Mouse (Mus musculus) layer of hippocampus, postnatal 36 days (tissue): ENCODE data around the gene Pgm5. TPM values are rescaled to one million over a fixed set of nuclear protein-coding genes. Genes with fewer than 3 reads are reported as not detected.

Experiments
- DNase-seq, 2 experiments: peaks; one replicate each; pipeline ENCODE4 v3.0.0; 2022
- total RNA-seq, 2 experiments: library from RNA; stranded (reverse); gene quantifications; 2 replicates each; pipeline ENCODE4 v1.2.3; 2021

Pgm5 gene
- total RNA-seq, 2 experiments from 2014 or later, result 3.7 to 5.2 TPM

DNA sequence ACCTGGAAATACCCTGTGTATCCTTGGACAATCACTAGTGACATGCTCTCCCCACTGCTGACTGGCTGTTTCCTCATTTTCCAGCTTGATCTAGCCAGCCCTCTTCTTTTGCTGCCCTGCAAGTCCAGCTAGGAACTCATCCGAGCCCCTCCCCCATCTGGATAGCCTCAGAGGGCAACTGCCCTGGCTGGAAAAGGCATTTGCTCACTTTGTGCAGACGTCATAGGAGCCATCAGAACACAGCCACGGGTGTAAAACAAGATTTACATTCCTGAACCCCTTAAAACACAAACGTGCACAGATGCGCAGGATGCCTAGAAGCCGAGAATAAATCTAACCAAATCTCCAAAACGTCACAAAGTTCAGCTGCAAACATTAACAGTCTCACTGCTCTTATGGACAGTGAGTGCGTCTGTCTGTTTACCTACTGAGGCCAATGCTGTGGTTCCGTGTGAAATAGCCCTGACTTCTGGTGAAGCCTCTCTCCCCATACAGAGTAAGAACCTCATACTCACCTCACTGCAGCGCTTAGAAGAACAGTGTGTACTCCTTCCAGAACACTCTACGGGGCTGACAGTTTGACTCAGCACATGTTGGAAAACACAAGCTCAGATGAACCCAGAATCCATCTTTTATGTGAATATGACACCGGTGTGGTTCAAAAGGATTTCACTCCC, 99.0 kb downstream of the Pgm5 start:
- DNase-seq, result no peak

DNA sequence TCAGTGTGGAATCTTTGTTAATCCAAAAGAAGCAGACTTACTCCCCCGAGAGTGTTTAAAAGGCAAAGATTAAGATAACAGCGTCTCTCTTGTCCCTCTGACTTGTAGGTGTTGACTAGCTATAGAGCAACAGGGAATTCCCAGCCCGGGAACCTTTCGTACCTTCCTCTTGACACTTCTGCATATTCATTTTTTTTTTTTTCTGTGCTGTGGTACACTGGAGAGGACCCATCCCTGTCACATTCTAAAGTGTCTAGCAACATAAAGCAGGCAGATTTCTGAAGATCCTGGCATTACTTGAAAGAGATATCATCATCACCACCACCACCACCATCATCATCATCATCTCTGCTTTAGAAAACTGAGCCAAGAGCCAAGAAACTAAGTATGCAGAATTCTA, 105.0 kb downstream of the Pgm5 start:
- DNase-seq, result no peak

DNA sequence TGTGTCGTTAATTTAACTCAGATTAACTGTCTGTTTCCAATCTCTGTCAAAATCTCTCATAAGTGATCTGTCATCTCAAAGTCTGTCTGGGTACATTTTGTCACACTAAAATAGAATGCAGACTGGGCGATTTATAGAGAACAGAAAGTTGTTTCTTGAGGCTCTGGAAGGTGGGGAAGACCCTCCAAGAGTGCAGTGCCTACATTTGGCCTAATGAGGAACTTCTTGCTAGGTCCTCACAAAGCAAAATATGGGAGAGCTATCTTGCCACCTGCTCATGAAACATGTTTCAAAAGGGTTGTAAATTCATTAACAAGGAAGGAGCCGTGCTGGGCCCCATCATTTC, 107.2 kb downstream of the Pgm5 start:
- DNase-seq, result no peak

DNA sequence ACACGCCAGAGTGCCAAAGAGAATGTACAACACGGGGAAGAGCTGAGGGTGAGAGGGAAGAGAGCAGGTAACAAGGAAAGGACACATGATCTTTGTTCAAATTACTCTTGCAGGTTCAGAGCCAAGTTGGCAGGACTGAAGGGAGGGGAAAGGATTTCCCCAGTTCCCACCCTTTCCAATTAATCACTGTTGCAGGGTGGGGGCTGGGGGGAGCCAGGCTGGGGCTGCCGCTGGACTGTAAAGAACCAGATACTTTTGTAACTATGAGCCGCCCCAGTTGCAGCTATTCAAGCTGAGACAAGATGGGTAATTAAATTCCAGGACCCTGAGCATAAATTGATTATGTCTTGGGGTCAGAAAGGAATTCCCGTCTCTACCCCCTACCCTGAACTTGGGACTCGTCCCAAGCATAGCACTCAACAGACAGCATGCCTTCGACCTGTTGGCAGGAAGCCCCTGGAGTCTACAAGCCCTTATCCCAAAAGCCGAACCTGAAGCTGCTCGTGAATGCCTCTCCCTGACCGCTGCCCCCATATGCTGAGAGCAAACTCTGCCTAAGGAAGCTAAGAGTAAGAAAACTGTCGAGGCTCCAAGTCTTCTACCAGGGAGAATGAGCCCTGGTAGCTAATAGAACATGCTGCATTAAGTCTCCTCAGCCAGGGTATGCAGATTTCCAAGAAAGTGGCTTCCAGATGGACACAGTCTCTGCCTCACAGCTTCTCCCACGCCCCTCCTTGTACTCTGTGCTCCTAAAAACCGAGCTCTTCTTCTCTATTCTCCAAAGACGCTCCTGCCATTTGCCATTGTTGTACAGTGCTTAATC, 107.8 kb downstream of the Pgm5 start:
- DNase-seq, result peak; percentile 25 to 35

DNA sequence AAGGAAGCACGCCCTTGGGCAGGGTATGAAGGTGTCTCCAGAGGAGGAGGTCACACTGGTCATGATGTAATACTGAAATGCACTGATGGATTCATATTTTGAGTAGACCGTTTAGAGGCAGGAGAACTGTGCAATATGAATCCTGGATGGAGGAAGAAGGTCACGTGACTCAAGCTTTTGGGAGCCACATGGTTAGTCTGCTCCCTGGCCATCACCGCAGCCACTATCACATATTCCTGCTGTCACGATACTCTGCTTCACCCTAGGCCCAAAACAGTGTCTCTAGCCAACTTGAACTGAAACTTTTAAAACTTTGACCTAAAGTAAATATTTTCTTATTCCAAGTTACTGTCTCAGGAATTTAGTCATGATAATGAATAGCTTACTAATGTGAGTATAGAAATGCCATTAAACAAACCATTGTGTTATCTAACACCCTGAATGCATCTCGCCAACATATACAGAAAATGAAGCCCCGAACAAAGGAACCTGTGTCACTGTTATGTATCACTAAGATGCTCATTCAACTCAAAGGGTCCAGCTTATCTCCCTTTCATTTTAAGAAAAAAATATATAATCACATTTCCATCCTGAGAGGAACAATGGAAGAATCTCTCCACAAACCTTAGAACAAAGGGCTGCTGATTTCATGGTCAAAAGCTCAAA, 108.6 kb downstream of the Pgm5 start:
- DNase-seq, result no peak

DNA sequence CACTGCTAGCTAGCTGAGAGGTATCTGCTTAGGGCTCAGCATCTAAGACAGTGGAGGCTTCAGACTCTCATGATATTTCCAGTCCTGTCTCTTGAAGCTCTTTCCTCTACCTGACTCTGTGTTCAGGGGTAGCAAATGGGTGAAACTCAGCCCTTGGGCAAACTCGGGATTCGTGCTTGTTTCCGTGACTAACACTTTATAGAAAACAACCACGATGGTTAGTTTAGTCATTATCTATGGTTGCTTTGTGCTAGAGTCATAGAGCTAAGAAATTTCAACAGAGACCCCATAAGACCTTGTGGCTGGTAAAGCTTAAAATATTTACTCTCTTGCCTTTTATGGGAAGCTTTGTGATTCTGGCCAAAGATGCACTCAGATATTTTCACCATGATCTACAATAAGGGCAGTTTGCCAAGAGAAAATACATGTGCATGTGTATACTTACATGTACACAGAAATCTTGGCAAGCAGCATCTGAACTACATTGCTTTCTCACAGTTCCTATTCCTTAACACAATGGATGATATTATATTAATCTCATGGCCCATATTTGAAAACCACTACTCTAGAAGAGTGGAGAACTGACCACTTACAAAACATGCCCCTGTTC, 115.3 kb downstream of the Pgm5 start:
- DNase-seq, result no peak

DNA sequence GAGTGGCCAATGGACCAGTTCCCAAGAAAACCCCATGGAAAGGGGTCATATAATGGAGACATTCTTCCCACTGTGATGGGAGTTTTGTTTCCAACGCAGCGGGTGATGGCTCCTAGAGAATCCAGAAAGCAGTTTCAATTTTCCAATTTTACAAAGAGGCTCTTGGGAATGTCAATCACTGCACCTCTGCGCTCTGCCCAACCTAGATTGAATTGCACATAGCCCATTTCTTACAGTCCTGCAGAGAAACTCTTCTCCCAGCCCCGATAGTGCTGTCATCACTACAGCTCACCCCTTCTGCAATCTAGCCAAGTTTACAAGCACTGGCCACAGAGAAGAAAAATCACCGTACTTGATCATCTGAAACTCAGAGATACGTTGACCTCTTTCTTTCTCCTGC, 119.0 kb downstream of the Pgm5 start:
- DNase-seq, result no peak

DNA sequence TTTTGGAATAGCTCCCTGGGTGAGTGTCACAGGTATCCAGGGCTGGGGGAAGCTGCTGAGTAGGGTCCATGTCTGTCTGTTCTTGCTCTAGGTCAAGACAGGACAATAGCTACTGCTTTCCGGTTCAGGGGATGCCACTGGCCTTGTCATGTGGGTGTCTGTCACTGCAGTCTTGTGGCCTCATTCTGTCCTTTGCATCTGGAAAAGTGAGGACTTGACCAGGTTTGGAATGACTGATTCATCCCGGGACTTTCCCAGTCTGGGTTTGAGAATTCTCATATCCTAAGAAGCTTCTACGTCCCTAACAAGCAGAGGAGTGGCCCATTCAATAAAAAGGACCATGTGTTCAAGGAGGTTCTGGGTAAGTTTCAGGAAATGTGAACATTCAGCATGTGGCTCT, 122.9 kb downstream of the Pgm5 start:
- no peak for DNase-seq

DNA sequence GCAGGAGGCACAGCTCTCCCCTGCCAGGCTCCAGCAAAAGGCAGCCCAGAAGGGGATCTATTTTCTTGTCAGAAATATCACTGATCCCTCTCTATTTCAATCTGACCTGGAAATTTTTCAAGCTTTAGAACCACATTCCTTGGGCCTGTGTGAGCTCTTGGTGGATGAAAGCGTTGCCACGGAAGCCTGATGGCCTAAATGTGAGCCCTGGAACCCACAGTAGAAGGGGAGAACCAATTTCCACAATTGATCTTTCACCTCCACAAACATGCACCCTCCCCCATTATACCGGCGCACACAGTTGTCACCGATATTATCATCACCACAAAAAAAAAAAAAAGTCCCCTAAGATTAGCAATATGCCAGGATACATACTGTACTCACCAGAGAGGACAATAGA, 123.6 kb downstream of the Pgm5 start:
- no peak for DNase-seq

DNA sequence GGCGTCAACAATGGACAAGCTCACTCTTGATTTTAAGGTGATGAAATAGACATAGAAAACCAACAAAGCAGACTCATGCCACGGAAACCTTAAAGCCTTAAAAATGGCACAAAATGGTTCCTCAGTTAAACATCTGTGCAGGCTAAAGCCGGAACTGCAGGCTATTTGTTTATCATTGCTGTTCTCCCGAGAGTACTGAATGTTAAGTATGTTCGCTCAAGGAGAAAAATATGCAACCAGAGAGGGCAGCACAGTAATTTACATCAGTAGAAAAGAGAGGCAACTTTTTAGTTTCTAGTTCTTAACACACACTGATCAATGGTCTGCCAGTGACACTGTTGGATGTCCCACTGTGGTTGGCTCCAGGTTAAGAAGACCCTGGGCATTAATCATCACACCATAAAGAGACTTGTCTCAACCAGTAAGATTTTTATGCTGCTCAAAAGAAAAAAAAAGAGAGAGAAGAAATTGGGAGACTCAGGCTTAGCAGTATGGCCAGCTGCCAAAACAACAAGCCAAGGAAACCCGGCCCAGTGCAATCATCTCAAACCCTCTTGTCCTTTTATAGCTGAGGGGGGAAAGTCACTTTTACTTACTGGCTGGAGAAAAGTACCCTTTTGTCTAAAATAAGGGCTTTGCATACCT, 126.0 kb downstream of the Pgm5 start:
- no peak for DNase-seq

DNA sequence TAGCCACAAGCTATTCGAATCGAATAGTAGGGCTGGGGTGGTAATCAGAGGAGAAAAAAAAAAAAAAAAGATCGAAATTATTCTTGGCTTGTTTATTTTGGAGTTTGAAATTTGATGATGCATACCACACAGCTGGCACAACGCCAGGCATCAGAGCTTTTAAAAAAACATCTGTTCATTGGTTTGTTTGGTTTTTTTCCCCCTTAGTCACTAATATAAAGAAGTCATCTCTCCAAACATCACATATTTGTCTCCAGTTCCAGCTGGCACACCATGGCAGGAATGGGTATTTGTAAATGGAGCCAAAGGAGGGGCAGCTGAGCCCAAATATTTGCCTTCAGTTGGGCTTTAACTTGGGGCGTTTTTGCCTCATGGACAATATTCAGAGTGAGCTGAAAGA, 131.0 kb downstream of the Pgm5 start:
- no peak for DNase-seq

DNA sequence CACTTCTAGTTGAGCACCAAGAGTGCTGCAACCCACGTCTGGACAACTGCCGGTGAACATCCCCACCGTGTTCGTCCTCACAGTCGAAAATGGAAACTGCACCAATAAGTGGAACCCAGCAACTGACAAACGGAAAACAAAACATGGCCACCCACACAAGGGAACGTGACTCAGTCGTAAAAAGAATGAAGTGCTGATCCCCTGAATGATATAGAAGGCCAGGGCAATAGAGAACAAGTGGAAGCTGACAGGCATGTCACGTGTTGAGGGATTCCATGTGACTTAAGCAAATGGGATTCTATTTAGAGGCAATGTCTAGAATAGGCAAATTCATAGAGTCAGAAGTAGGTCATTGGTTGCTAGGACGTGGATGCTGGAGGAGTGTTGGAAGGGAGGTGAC, 137.3 kb downstream of the Pgm5 start:
- no peak for DNase-seq

DNA sequence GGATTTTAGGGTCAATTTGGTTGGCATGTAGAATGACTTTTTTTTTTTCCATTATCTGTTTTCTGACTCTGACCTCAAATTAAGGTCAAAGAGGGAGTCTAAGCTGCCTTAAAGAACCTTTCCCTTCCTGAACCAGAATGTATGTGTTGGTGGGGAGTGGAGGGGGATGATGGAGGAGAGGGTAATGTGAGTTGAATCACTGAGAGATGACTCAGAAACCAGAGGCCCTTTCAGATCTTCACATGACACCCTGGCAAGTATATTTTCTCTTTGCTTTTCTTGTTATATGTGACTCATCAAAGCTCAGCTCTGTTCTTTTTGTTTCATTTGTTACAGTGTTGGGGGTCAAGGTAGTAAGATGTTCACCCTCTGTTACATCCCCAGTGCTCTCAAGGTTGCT, 141.2 kb downstream of the Pgm5 start:
- no peak for DNase-seq

DNA sequence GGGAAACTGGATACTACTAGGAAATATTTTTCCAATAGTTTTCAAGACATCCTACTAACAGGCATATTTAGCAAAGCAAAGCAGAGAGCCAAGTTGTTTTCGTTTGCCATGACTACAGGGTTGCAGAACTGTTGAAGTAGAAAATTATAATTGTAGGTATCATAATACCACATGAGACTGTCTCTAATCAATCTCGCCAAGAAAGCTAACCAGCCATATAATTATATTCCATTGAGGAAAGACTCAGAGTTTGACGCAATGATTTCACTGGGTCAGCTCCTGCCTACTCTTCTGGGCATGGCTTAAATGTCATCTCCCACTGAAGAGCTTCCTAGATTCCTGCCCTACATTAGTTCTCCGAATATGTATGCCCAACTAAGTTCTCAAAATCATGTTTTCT, 142.2 kb downstream of the Pgm5 start:
- no peak for DNase-seq

DNA sequence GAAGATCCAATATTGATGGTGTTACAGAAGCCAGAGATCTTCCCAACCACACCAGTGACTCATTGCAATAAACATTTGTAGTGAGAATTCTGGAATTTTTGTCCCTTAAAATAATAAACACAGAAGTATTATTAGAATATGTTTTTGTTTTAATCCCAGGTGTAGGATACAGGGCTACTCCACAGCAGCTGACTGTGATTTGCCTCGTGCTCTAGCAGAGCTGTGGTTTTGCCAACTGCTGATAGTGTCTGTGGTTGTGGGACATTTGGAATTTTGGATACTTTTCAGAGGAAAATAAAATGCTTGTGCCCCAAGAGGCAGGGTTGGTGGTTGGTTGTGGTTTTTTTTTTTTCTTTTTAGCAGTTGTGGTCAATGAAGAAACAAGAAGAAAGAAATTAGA, 143.6 kb downstream of the Pgm5 start:
- DNase-seq, result no peak

DNA sequence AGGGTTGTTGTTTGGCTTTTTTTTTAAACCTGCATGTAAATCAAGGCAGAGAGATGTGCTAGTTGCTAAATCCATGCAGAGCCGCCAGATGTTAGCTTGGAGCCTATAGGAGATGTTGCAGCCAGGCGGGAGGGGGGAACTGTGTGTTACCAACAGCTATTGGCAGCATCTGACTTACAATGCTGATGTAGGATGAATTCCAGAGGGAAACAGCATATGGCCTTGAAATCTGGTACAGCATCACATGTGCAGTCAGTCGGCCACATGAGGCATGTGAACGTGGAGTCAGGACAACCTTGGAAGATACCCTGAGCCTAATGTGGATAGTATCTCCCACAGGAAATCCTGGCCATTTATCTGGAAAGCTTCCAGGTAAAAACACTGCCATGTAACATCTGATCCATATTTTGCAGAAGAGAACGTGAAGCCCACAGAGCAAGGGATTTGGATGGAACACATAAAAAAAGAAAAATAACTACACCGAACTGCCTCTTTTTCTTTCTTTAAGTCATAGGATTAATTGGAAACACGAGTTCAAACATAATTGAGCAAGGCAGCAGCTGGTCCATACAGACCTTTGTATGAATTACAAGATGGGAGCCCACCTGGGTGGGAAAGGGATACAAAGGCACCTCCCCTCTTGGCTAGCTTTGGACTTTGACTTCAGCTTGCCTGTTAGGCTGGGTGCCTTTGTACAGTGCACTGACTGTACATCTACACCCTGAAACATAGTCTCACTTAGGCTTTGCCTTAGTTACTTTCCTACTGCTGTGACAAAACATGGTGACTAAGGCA, 145.2 kb downstream of the Pgm5 start:
- peak; percentile 29 to 53 for DNase-seq

DNA sequence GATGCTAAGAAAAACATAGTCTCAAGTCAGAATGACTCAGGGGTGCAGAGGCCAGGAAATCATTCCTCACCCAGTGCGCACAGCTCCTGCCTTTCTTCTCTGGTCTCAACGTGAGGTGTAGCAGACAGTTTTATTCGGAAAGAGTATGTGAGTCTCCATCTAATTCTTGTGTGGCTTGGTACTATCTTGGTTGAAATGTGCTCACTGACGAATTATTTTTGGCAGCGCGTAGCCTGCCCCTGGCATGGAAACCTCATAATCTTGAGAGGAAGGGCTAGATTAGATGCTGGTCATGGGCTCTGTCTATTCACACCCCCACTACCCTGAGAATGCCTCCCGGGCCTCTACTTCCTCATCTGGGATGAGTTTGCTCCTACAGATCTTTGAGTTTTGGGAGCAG, 153.6 kb downstream of the Pgm5 start:
- no peak for DNase-seq

DNA sequence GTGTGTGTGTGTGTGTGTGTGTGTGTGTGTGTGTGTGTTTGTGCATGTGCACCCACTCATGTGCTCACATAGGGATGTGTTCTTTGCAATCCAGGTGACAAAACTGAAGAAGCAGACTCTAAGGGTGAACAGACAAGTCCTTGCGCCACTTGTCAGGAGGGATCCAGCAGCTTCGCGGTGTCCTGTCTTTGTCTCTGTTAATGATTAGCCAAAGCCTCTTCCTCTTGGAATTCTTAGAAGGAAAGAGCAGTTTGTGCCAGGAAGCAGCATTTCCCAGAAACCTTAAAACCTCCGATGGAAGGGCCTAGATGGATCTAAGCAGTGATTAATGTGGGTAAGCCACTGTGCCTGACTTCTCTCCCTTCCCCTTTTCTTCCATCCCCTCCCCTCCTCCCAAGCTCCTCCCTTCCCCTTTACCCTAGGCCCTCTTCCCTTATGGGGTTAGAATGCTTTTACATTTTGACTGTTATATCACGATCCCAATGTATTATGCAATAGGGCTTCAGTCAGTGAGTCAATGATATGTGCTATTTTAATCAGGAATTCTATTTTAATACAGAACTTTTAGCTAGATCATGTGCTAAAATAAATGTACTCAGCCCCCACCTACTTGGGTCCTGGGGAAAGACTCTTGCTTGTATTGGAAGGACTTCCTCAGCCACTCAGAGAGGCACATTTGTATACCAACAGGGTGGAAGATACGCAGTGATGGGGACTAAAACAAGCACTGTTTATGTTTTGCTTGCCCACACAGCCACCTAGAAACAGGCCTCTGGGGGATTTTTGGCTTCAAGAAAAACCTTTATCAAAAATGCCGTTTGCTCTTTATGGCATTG, 154.4 kb downstream of the Pgm5 start:
- DNase-seq, result no peak

DNA sequence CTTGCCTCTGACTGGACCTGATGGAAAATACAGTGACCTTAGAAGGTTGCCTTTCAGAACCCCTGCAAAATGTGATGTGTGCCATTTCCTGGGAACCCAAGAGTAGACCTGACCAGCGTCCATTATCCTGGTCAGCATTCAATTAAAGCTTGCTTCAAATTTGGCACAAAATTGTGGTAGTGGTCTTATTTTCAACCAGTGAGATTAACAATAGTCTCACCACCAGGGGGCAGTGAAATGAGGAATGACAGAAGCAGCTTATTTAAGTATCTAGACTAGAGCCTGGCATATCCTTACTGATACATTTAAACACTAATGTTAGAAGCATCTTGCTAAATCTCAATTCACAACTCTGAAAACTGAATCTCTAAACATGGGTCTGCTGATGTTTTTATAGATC, 156.3 kb downstream of the Pgm5 start:
- DNase-seq, result no peak

DNA sequence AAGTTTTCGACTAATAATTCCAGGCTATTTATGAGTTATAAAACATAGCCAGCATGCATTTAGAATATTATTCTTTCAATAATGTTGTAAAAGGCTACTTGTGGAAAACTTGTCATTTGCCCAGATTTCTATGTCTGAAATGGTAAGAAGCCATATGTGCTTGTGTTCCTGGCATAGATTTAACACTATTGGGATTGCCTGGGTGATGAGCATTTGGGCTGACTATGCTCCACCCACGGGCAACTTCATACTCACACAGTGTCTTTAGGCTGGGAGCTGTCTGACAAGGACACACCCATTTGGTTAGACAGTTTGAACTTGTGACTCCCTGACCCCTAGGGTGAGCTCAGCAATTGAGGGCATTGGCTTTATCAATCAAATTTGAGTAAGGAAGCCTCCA, 157.3 kb downstream of the Pgm5 start:
- peak in 1 of 2 experiments; percentile 22 for DNase-seq

DNA sequence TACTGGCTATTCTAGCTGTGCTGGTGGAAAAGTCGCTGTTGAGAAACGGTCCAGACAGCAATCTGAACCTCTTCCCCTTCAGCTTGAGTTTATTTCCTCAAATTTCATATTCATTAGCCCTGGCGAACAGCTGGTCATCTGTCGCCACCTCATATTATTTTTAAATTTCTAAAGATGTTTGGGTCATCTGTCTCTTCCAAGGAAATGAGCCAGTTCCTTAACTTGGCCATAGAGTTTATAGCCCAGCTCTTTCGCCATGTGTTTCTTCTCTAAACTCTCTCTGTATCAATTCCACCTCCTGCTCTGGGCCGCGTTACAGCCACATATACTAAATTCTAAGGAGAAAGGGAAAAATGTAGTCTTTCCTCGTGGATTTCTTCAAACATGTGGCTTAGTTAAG, 158.0 kb downstream of the Pgm5 start:
- DNase-seq, result no peak
